24 mouse cellular contexts compared by ENCODE assay signal in the genomic region with DNA sequence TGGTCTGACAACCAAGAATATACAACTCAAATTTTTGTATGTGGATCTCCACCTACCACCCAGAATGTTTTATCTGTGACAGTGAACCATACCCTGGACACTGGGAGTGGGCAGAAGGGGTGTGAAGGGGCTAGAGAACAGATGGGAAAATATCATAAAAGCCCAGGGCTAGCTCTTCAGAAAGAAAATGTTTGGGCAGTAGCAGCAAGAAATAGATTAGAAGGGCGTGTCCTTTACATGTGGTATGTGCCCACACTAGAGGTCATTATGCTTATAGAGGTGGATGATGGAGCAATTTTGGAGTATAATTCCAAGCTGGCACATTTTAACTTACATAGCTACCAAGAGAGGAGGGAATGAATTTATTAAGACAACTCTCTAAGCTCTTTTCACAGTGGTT.
"Had no signal": no experiment of that assay in that cellular context is flagged by ENCODE, and none has a peak within 500 bp of the region (broad histone marks: within the 10 kb centered on the region; RNA-seq: fewer than 3 reads in every experiment).

No protein-coding gene starts in this region.

- H3K9me3 ChIP-seq: heart, embryonic 13.5 days; heart, embryonic 15.5 days; hindbrain, embryonic 13.5 days; hindbrain, embryonic 15.5 days; kidney, embryonic 15.5 days; limb, embryonic 13.5 days had no signal

- H3K4me2 ChIP-seq: heart, embryonic 11.5 days; heart, embryonic 13.5 days; heart, embryonic 15.5 days; hindbrain, embryonic 13.5 days; hindbrain, embryonic 15.5 days; kidney, embryonic 15.5 days; limb, embryonic 13.5 days had no signal

- H3K27me3 ChIP-seq: heart, embryonic 13.5 days; heart, embryonic 15.5 days; hindbrain, embryonic 13.5 days; hindbrain, embryonic 15.5 days; kidney, embryonic 15.5 days; limb, embryonic 13.5 days had no signal

- DNase-seq: gastrocnemius, adult 2 months; gastrocnemius, postnatal 10 days; gastrocnemius, postnatal 25 days; heart, adult 2 months; heart, postnatal 14 days; heart, postnatal 36 days; kidney, adult 11 months; kidney, adult 2 months; kidney, adult 9 months; kidney, postnatal 14 days; kidney, postnatal 36 days; layer of hippocampus, adult 9-11 months; layer of hippocampus, postnatal 36 days; left cerebral cortex, postnatal 4 days had no signal

- H3K4me3 ChIP-seq: gastrocnemius, adult 2 months; heart, adult 2 months; heart, embryonic 13.5 days; heart, embryonic 15.5 days; hindbrain, embryonic 13.5 days; hindbrain, embryonic 15.5 days; kidney, embryonic 15.5 days; limb, embryonic 13.5 days had no signal

- ATAC-seq: hindbrain, postnatal 0 days; intestine, embryonic 16.5 days had no signal

- H3K9ac ChIP-seq: heart, embryonic 13.5 days; heart, embryonic 15.5 days; hindbrain, embryonic 13.5 days; hindbrain, embryonic 15.5 days; kidney, embryonic 15.5 days; limb, embryonic 13.5 days had no signal

- H3K4me1 ChIP-seq: heart, embryonic 13.5 days; heart, embryonic 15.5 days; hindbrain, embryonic 13.5 days; hindbrain, embryonic 15.5 days; limb, embryonic 13.5 days had no signal

- H3K27ac ChIP-seq: gastrocnemius, adult 2 months; heart, adult 2 months; heart, embryonic 13.5 days; heart, embryonic 15.5 days; hindbrain, embryonic 13.5 days; hindbrain, embryonic 15.5 days; hindbrain, postnatal 0 days; kidney, embryonic 15.5 days; kidney, postnatal 0 days; limb, embryonic 13.5 days had no signal
